15 mouse cellular contexts compared by ENCODE assay signal in genomic region chr15:94689884-94690231, GRCm38 (mm10).
DNase-seq lines count a peak whose midpoint lies in the region; TF ChIP-seq lines count a peak whose summit lies in the region.
"Had no signal": no experiment of that assay in that cellular context is flagged by ENCODE, and none has a peak within 500 bp of the region (broad histone marks: within the 10 kb centered on the region; RNA-seq: fewer than 3 reads in every experiment).

No protein-coding gene starts in this region.

- TF ChIP-seq EP300 in CH12.LX (IDR thresholded peaks at IDR 0.05; ENCODE audit: low read length), result no peak

- no peak overlapping the region for H3K9ac ChIP-seq in CH12.LX (ENCODE audit: insufficient read depth, low read depth)
- H3K9ac ChIP-seq: liver, embryonic 13.5 days had no signal

- no peaks in the 10 kb centered on the region for H3K9me3 ChIP-seq in CH12.LX (replicated peaks; ENCODE audit: low read length)
- H3K9me3 ChIP-seq: liver, embryonic 13.5 days; megakaryocyte, embryonic 14.5 days had no signal

- H3K4me2 ChIP-seq in CH12.LX (ENCODE audit: insufficient read depth, low read depth, poor library complexity, severe bottlenecking), result no peak overlapping the region
- H3K4me2 ChIP-seq: liver, embryonic 13.5 days had no signal

- no peak overlapping the region for H3K27ac ChIP-seq in layer of hippocampus, adult 2 months
- no peak overlapping the region for H3K27ac ChIP-seq in CH12.LX (ENCODE audit: insufficient read depth, low read depth)
- H3K27ac ChIP-seq: liver, embryonic 13.5 days had no signal

- dilution Hi-C loops in CH12.LX (cut with MboI; ENCODE audit: extremely low pct_ligation_motif_present, extremely low pct_unique_long_range_greater_than_20kb, low sequenced_read_pairs), result no loop called here

- H3K4me1 ChIP-seq in CH12.LX (ENCODE audit: control insufficient read depth in 1 of 2, insufficient read depth in 2 of 2), result peaks cover 0 to 2% of the 10 kb centered on the region in 2 experiments; a peak in 1 of 4 replicates
- H3K4me1 ChIP-seq: liver, embryonic 13.5 days; megakaryocyte, embryonic 14.5 days had no signal

- H3K36me3 ChIP-seq in CH12.LX (replicated peaks in 1 of 2; ENCODE audit: control insufficient read depth in 1 of 2, insufficient read depth in 1 of 2, low read length in 1 of 2), result no peaks in the 10 kb centered on the region
- H3K36me3 ChIP-seq: liver, embryonic 13.5 days had no signal

- H3K79me2 ChIP-seq in CH12.LX (replicated peaks; ENCODE audit: control insufficient read depth, extremely low read depth, insufficient read depth, poor library complexity, severe bottlenecking), result no peaks in the 10 kb centered on the region

- DNase-seq in embryo, embryonic 10 days (ENCODE audit: low spot score), result peak; percentile 34
- DNase-seq in embryo, embryonic 9.5 days (ENCODE audit: extremely low spot score), result no peak
- DNase-seq in layer of hippocampus, adult 2 months (ENCODE audit: low spot score in 2 of 2), result no peak
- DNase-seq in layer of hippocampus, adult 9-11 months, result no peak
- peak; percentile 15 for DNase-seq in CH12.LX (ENCODE audit: extremely low read depth)
- peak; percentile 22 for DNase-seq in embryo, embryonic 10.5 days (ENCODE audit: low spot score)
- DNase-seq in adrenal gland, adult 18-20 months (ENCODE audit: low spot score in 2 of 2), result no peak
- DNase-seq in layer of hippocampus, postnatal 10 days (ENCODE audit: low spot score in 2 of 2), result no peak
- DNase-seq: cerebellum, postnatal 36 days; heart, postnatal 4 days; kidney, adult 11 months; liver, embryonic 13.5 days; right cerebral cortex, postnatal 25 days had no signal

- peak; percentile 67 for TF ChIP-seq CTCF in layer of hippocampus, adult 2 months (conservative IDR thresholded peaks at IDR 0.05)
- peak in 1 of 2 experiments; percentile 68; a peak in 3 of 4 replicates for TF ChIP-seq CTCF in CH12.LX (conservative IDR thresholded peaks at IDR 0.05 in 1 of 2, IDR thresholded peaks at IDR 0.05 in 1 of 2; ENCODE audit: low read depth in 2 of 2, low read length in 2 of 2)

- no peaks in the 10 kb centered on the region for H3K27me3 ChIP-seq in CH12.LX (replicated peaks)
- H3K27me3 ChIP-seq: liver, embryonic 13.5 days; megakaryocyte, embryonic 14.5 days had no signal

- TF ChIP-seq RAD21 in CH12.LX (IDR thresholded peaks at IDR 0.05; ENCODE audit: low read depth, low read length), result peak; percentile 61

- TF ChIP-seq POLR2A in CH12.LX (IDR thresholded peaks at IDR 0.05; ENCODE audit: low read depth, low read length), result no peak

- no peak overlapping the region for H3K4me3 ChIP-seq in layer of hippocampus, adult 2 months
- H3K4me3 ChIP-seq in CH12.LX (replicated peaks in 1 of 3; ENCODE audit: low read depth in 2 of 3, low read length in 2 of 3, poor library complexity in 1 of 3), result no peak overlapping the region
- H3K4me3 ChIP-seq: liver, embryonic 13.5 days; megakaryocyte, embryonic 14.5 days; myocyte had no signal

- in situ Hi-C loops in CH12.LX (cut with MboI; ENCODE audit: low pct_ligation_motif_present, low pct_unique_long_range_greater_than_20kb, low sequenced_read_pairs), result no loop called here

TF ChIP-seq in CH12.LX, 34 proteins besides CTCF, POLR2A, EP300 and RAD21:
- TF ChIP-seq ETS1 (conservative IDR thresholded peaks at IDR 0.05; ENCODE audit: low read depth, low read length) (no peak), MAFK (IDR thresholded peaks at IDR 0.05; ENCODE audit: insufficient replicate concordance, low read length) (no peak), ZMIZ1 (IDR thresholded peaks at IDR 0.05; ENCODE audit: low read depth, low read length) (no peak), JUN (IDR thresholded peaks at IDR 0.05; ENCODE audit: insufficient read depth, low read depth, low read length) (no peak), SMC3 (IDR thresholded peaks at IDR 0.05; ENCODE audit: low read depth, low read length) (peak; percentile 42)

Comparison
In these comparisons a context has a peak if more than half of its experiments do, and no peak if none do; other contexts are left out.
1. DNase-seq: peak in embryo, embryonic 10 days (single experiment), CH12.LX (single experiment) and embryo, embryonic 10.5 days (single experiment); none in embryo, embryonic 9.5 days (single experiment), layer of hippocampus, adult 2 months (0 of 2), layer of hippocampus, adult 9-11 months (single experiment), adrenal gland, adult 18-20 months (0 of 2) and layer of hippocampus, postnatal 10 days (0 of 2).